Mouse (Mus musculus) forebrain, embryonic 15.5 days (tissue): ENCODE results near the gene Cds2. TPM values are rescaled to one million over a fixed set of nuclear protein-coding genes. Genes with fewer than 3 reads are reported as not detected.

Experiments
- ATAC-seq: fragments of 200-750 bp; cut with Nextera tagmentation; replicated peaks from 2 replicates; pipeline ENCODE4 v1.8.0; 2017; ENCODE audit warnings: mild to moderate bottlenecking, moderate TSS enrichment, moderate library complexity
- H3K27ac ChIP-seq: fragments of 300-500 bp; sonication (generic); replicated peaks from 2 replicates; pipeline ENCODE4 v1.5.1; 2015; ENCODE audit warnings: mild to moderate bottlenecking, inconsistent platforms
- H3K27me3 ChIP-seq: fragments of 300-500 bp; sonication (generic); 2 replicates; pipeline ENCODE4 v1.6.1; 2015; ENCODE audit warnings: inconsistent platforms
- H3K36me3 ChIP-seq: fragments of 300-500 bp; sonication (generic); 2 replicates; pipeline ENCODE4 v1.6.1; 2015; ENCODE audit warnings: mild to moderate bottlenecking, inconsistent platforms
- H3K4me1 ChIP-seq: fragments of 300-500 bp; sonication (generic); 2 replicates; pipeline ENCODE4 v1.6.1; 2015; ENCODE audit warnings: inconsistent platforms
- H3K4me2 ChIP-seq: fragments of 300-500 bp; sonication (generic); replicated peaks from 2 replicates; pipeline ENCODE4 v1.6.1; 2015; ENCODE audit warnings: mild to moderate bottlenecking, inconsistent platforms
- H3K4me3 ChIP-seq: fragments of 300-500 bp; sonication (generic); 2 replicates; pipeline ENCODE4 v1.5.1; 2015; ENCODE audit warnings: mild to moderate bottlenecking, inconsistent platforms
- H3K9ac ChIP-seq: fragments of 300-500 bp; sonication (generic); replicated peaks from 2 replicates; pipeline ENCODE4 v1.6.1; 2015; ENCODE audit warnings: mild to moderate bottlenecking, inconsistent platforms
- H3K9me3 ChIP-seq: fragments of 300-500 bp; sonication (generic); 2 replicates; pipeline ENCODE4 v1.6.1; 2016; ENCODE audit warnings: inconsistent platforms
- WGBS: fragments of 180-500 bp; shearing (Covaris S2); methylation state at CpG from one replicate; pipeline ENCODE4 v1.1.7; 2015; ENCODE audit warnings: mixed read lengths; 5-methylcytosine and 5-hydroxymethylcytosine counted together
- polyA plus RNA-seq: library from polyadenylated mRNA; unstranded; fragments of >200 nt; fragmentation: Nextera tagmentation; extraction: Ambion mirVana; gene quantifications from 2 replicates; pipeline ENCODE4 v1.2.1, GENCODE M21; 2015

The Cds2 gene
- polyA plus RNA-seq, 1 experiment from 2014 or later = 25.7 TPM

- Histone ChIP-seq H3K27ac (no peak overlapping the region; the same call in 1 of the 2 replicates), H3K4me1 (0 out of 2 replicates have a peak, but pooled peaks cover 4% of the 10 kb centered on the region), H3K27me3 (no peaks in the 10 kb centered on the region), H3K4me3 (no peak overlapping the region), H3K9ac (no peak overlapping the region), H3K9me3 (no peaks in the 10 kb centered on the region), H3K36me3 (no peaks in the 10 kb centered on the region), H3K4me2 (no peak overlapping the region)
- ATAC-seq = no peak
- 61% methylated on average over 6 of the region's 6 CpGs for WGBS
Measured at GRCm38 (mm10) chr2:132272694-132273389, 9.9 kb downstream of the Cds2 start.

GRCm38 (mm10) chr2:132275527-132275926 lies 12.6 kb downstream of the Cds2 start:
- 0 out of 2 replicates have a peak, but pooled peaks cover 4% of the 10 kb centered on the region for H3K4me1 ChIP-seq
- ATAC-seq = no peak
- no peaks in the 10 kb centered on the region for H3K27me3 ChIP-seq
- H3K27ac ChIP-seq = no peak overlapping the region
- H3K36me3 ChIP-seq = no peaks in the 10 kb centered on the region
- H3K4me2 ChIP-seq = no peak overlapping the region
- no peak overlapping the region for H3K4me3 ChIP-seq
- H3K9me3 ChIP-seq = no peaks in the 10 kb centered on the region
- WGBS = 80% methylated on average over 4 of the region's 4 CpGs
- H3K9ac ChIP-seq = no peak overlapping the region

GRCm38 (mm10) chr2:132276249-132276648 lies 13.3 kb downstream of the Cds2 start:
- H3K4me3 ChIP-seq = no peak overlapping the region
- H3K36me3 ChIP-seq = no peaks in the 10 kb centered on the region
- no peaks in the 10 kb centered on the region for H3K27me3 ChIP-seq
- H3K9ac ChIP-seq = no peak overlapping the region
- H3K4me2 ChIP-seq = no peak overlapping the region
- no peak overlapping the region for H3K27ac ChIP-seq
- H3K4me1 ChIP-seq = 0 out of 2 replicates have a peak, but pooled peaks cover 4% of the 10 kb centered on the region
- no peaks in the 10 kb centered on the region for H3K9me3 ChIP-seq
- ATAC-seq = no peak
- WGBS = 85% methylated on average over 4 of the region's 4 CpGs

GRCm38 (mm10) chr2:132278273-132278853 lies 15.4 kb downstream of the Cds2 start:
- no peaks in the 10 kb centered on the region for H3K36me3 ChIP-seq
- 80% methylated on average over 8 of the region's 8 CpGs for whole genome bisulfite sequencing
- ATAC-seq = no peak
- H3K4me3 ChIP-seq = no peak overlapping the region
- no peaks in the 10 kb centered on the region for H3K9me3 ChIP-seq
- H3K27me3 ChIP-seq = no peaks in the 10 kb centered on the region
- H3K9ac ChIP-seq = no peak overlapping the region
- H3K4me2 ChIP-seq = no peak overlapping the region
- peaks cover 20% of the 10 kb centered on the region for H3K4me1 ChIP-seq
- no peak overlapping the region for H3K27ac ChIP-seq

- Histone ChIP-seq H3K4me3 (no peak overlapping the region), H3K9me3 (no peaks in the 10 kb centered on the region), H3K36me3 (no peaks in the 10 kb centered on the region), H3K27ac (no peak overlapping the region), H3K4me2 (no peak overlapping the region), H3K9ac (no peak overlapping the region), H3K4me1 (peaks cover 31% of the 10 kb centered on the region), H3K27me3 (no peaks in the 10 kb centered on the region)
- WGBS = 60% methylated on average over 3 of the region's 3 CpGs
- no peak for ATAC-seq
Measured at GRCm38 (mm10) chr2:132279336-132279882, 16.5 kb downstream of the Cds2 start.

GRCm38 (mm10) chr2:132279978-132280377 lies 17.0 kb downstream of the Cds2 start:
- Histone ChIP-seq H3K4me2 (no peak overlapping the region), H3K4me1 (peaks cover 31% of the 10 kb centered on the region), H3K9me3 (no peaks in the 10 kb centered on the region), H3K4me3 (no peak overlapping the region), H3K27ac (no peak overlapping the region), H3K27me3 (no peaks in the 10 kb centered on the region), H3K36me3 (no peaks in the 10 kb centered on the region), H3K9ac (no peak overlapping the region)
- 75% methylated on average over 4 of the region's 4 CpGs for WGBS
- no peak for ATAC-seq

- WGBS = 94% methylated on average over 10 of the region's 10 CpGs
- Histone ChIP-seq H3K9ac (no peak overlapping the region), H3K9me3 (no peaks in the 10 kb centered on the region), H3K27ac (no peak overlapping the region), H3K36me3 (no peaks in the 10 kb centered on the region), H3K4me3 (no peak overlapping the region), H3K4me1 (peaks cover 31% of the 10 kb centered on the region), H3K27me3 (no peaks in the 10 kb centered on the region), H3K4me2 (no peak overlapping the region)
- ATAC-seq = no peak
Measured at GRCm38 (mm10) chr2:132280518-132281120, 17.7 kb downstream of the Cds2 start.

GRCm38 (mm10) chr2:132281560-132282452 lies 18.9 kb downstream of the Cds2 start:
- Histone ChIP-seq H3K27me3 (no peaks in the 10 kb centered on the region), H3K4me2 (no peak overlapping the region), H3K9me3 (no peaks in the 10 kb centered on the region), H3K27ac (no peak overlapping the region), H3K4me3 (no peak overlapping the region), H3K36me3 (no peaks in the 10 kb centered on the region), H3K9ac (no peak overlapping the region), H3K4me1 (peaks cover 31% of the 10 kb centered on the region)
- WGBS = 54% methylated on average over 10 of the region's 10 CpGs
- no peak for ATAC-seq

- H3K9ac ChIP-seq = no peak overlapping the region
- H3K4me1 ChIP-seq = peaks cover 31% of the 10 kb centered on the region
- peak; percentile 57 for ATAC-seq
- H3K27me3 ChIP-seq = no peaks in the 10 kb centered on the region
- peak overlapping the region; percentile 9 for H3K27ac ChIP-seq
- no peak overlapping the region for H3K4me2 ChIP-seq
- H3K36me3 ChIP-seq = no peaks in the 10 kb centered on the region
- no peak overlapping the region for H3K4me3 ChIP-seq
- 5% methylated on average over 12 of the region's 12 CpGs for WGBS
- no peaks in the 10 kb centered on the region for H3K9me3 ChIP-seq
Measured at GRCm38 (mm10) chr2:132282453-132283174, 19.7 kb downstream of the Cds2 start.

GRCm38 (mm10) chr2:132283236-132284070 lies 20.5 kb downstream of the Cds2 start:
- Histone ChIP-seq H3K27ac (peak overlapping the region; percentile 31; the same call in 1 of the 2 replicates), H3K27me3 (no peaks in the 10 kb centered on the region), H3K9ac (no peak overlapping the region), H3K36me3 (no peaks in the 10 kb centered on the region), H3K4me1 (peaks cover 31% of the 10 kb centered on the region), H3K4me2 (no peak overlapping the region), H3K9me3 (no peaks in the 10 kb centered on the region), H3K4me3 (no peak overlapping the region)
- ATAC-seq = 0 out of 2 replicates have a peak, but pooled peaks have one; percentile 50
- 25% methylated on average over 15 of the region's 15 CpGs for WGBS
